Mouse (Mus musculus): Measurements from ENCODE around the gene Dab2ip.

Dab2ip gene

GRCm38 (mm10) chr2:35689881-35690280 is 131.8 kb downstream of the Dab2ip start:
- no peak for DNase-seq

- no peak for DNase-seq
Observed at GRCm38 (mm10) chr2:35691257-35692049, 133.4 kb downstream of the Dab2ip start.

- DNase-seq = no peak
Observed at GRCm38 (mm10) chr2:35692272-35692900, 134.3 kb downstream of the Dab2ip start.

- DNase-seq = no peak
Observed at GRCm38 (mm10) chr2:35693037-35693436, 135.0 kb downstream of the Dab2ip start.

- DNase-seq = no peak
Observed at GRCm38 (mm10) chr2:35694111-35694510, 136.0 kb downstream of the Dab2ip start.

- DNase-seq = no peak
Observed at GRCm38 (mm10) chr2:35696193-35696541, 138.1 kb downstream of the Dab2ip start.

- no peak for DNase-seq
Observed at GRCm38 (mm10) chr2:35696542-35697391, 138.7 kb downstream of the Dab2ip start.

GRCm38 (mm10) chr2:35697768-35698167 is 139.7 kb downstream of the Dab2ip start:
- DNase-seq = no peak

GRCm38 (mm10) chr2:35700966-35701365 is 142.9 kb downstream of the Dab2ip start:
- no peak for DNase-seq

- DNase-seq = no peak
Observed at GRCm38 (mm10) chr2:35702001-35702400, 143.9 kb downstream of the Dab2ip start.

GRCm38 (mm10) chr2:35702608-35703007 is 144.5 kb downstream of the Dab2ip start:
- no peak for DNase-seq

- DNase-seq = no peak
Observed at GRCm38 (mm10) chr2:35703241-35703640, 145.2 kb downstream of the Dab2ip start.

- no peak for DNase-seq
Observed at GRCm38 (mm10) chr2:35712611-35713010, 154.5 kb downstream of the Dab2ip start.

- DNase-seq = no peak
Observed at GRCm38 (mm10) chr2:35713460-35713859, 155.4 kb downstream of the Dab2ip start.

- no peak for DNase-seq
Observed at GRCm38 (mm10) chr2:35714742-35715167, 156.7 kb downstream of the Dab2ip start.

GRCm38 (mm10) chr2:35715485-35715884 is 157.4 kb downstream of the Dab2ip start:
- no peak for DNase-seq

- DNase-seq = no peak
Observed at GRCm38 (mm10) chr2:35716175-35716574, 158.1 kb downstream of the Dab2ip start.

- peak in 1 of 2 experiments; percentile 9 for DNase-seq
Observed at GRCm38 (mm10) chr2:35718003-35718500, 160.0 kb downstream of the Dab2ip start.

- no peak for DNase-seq
Observed at GRCm38 (mm10) chr2:35718662-35719061, 160.6 kb downstream of the Dab2ip start.

GRCm38 (mm10) chr2:35719230-35720005 is 161.4 kb downstream of the Dab2ip start:
- DNase-seq = no peak

- DNase-seq = no peak
Observed at GRCm38 (mm10) chr2:35720104-35720503, 162.0 kb downstream of the Dab2ip start.

GRCm38 (mm10) chr2:35720550-35720949 is 162.5 kb downstream of the Dab2ip start:
- no peak for DNase-seq
